Mouse (Mus musculus) liver, embryonic 12.5 days (tissue): ENCODE results near the gene 6720489N17Rik. TPM values are rescaled to one million over a fixed set of nuclear protein-coding genes. Genes with fewer than 3 reads are reported as not detected.
"Not testable (repeated sequence)": the region's sequence is repeated elsewhere in the genome, so short reads cannot be mapped to it uniquely, and the experiment has no call there.

Experiments used
- ATAC-seq: fragments of 200-750 bp; cut with Nextera tagmentation; 2 replicates; pipeline ENCODE4 v1.8.0; 2017; ENCODE audit warnings: moderate number of reproducible peaks, mild to moderate bottlenecking, moderate library complexity
- H3K27ac ChIP-seq: fragments of 300-500 bp; sonication (generic); 2 replicates; pipeline ENCODE4 v1.5.1; 2016; ENCODE audit warnings: mild to moderate bottlenecking
- H3K27me3 ChIP-seq: fragments of 300-500 bp; sonication (generic); replicated peaks from 2 replicates; pipeline ENCODE4 v1.6.1; 2016; ENCODE audit warnings: mild to moderate bottlenecking, moderate library complexity
- H3K36me3 ChIP-seq: fragments of 300-500 bp; sonication (generic); 2 replicates; pipeline ENCODE4 v1.6.1; 2016; ENCODE audit warnings: mild to moderate bottlenecking, moderate library complexity
- H3K4me1 ChIP-seq: fragments of 300-500 bp; sonication (generic); 2 replicates; pipeline ENCODE4 v1.6.1; 2016
- H3K4me2 ChIP-seq: fragments of 300-500 bp; sonication (generic); 2 replicates; pipeline ENCODE4 v1.6.1; 2016; ENCODE audit warnings: mild to moderate bottlenecking, moderate library complexity
- H3K4me3 ChIP-seq: fragments of 300-500 bp; sonication (generic); 2 replicates; pipeline ENCODE4 v1.5.1; 2016; ENCODE audit warnings: mild to moderate bottlenecking, moderate library complexity
- H3K9ac ChIP-seq: fragments of 300-500 bp; sonication (generic); 2 replicates; pipeline ENCODE4 v1.6.1; 2016; ENCODE audit warnings: mild to moderate bottlenecking, moderate library complexity
- H3K9me3 ChIP-seq: fragments of 300-500 bp; sonication (generic); replicated peaks from 2 replicates; pipeline ENCODE4 v1.6.1; 2016; ENCODE audit warnings: mild to moderate bottlenecking, moderate library complexity
- WGBS: fragments of 180-500 bp; shearing (Covaris S2); methylation state at CpG from one replicate; pipeline ENCODE4 v1.1.7; 2016; ENCODE audit not compliant: insufficient replicate concordance; 5-methylcytosine and 5-hydroxymethylcytosine counted together
- polyA plus RNA-seq: library from polyadenylated mRNA; unstranded; fragments of >200 nt; fragmentation: Nextera tagmentation; extraction: Ambion mirVana; gene quantifications from 2 replicates; pipeline ENCODE4 v1.2.1, GENCODE M21; 2016

Gene 6720489N17Rik
- polyA plus RNA-seq = 3.6 and 4.3 TPM in 2 replicates

DNA sequence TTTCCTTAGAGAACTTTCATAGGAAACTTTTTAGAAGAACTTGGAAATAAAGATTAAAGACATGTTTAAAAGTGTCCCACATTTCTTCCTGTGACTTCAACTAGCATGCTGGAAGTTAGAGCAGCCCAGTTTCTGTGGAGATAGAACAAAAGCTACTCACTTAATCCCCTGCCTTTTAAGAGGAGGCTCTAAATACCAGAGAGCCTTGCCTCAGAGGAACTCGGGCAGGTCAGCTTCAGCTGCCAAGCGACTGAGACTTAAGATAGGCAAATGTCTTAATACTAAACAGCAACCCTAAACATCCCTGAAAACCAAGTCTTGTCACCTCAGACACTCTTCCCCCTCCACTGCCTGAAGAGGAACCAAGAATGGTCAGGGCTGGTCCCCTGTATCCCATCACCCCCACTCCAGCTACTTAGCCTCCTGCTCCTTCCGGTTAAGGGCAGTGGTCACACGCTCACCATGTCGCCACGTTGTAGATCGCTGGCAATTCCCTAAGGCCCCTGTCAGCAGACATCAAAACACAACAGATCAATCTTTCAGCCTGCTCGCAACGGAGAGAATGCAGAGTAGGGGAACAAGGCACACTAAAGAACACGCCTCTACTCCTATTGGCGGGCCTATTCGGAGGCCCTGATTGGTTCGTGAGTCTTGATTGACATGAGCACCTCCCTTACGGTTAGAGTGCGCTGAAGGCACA lies at the start of gene 6720489N17Rik:
Gene 6720489N17Rik (minus strand): TSS at position 606 of the 700 bp plus-strand sequence.
- H3K4me1 ChIP-seq, H3K9me3 ChIP-seq, H3K27me3 ChIP-seq, H3K36me3 ChIP-seq: not testable (repeated sequence)
- Histone ChIP-seq H3K4me2 (peak within 1 kb of the TSS; percentile 70), H3K27ac (peak within 1 kb of the TSS; percentile 10; the same call in 1 of the 2 replicates), H3K9ac (peak within 1 kb of the TSS; percentile 67), H3K4me3 (peak within 1 kb of the TSS; percentile 58)
- under 1% methylated on average over 15 of the region's 15 CpGs for WGBS
- peak; percentile 100 for ATAC-seq

DNA sequence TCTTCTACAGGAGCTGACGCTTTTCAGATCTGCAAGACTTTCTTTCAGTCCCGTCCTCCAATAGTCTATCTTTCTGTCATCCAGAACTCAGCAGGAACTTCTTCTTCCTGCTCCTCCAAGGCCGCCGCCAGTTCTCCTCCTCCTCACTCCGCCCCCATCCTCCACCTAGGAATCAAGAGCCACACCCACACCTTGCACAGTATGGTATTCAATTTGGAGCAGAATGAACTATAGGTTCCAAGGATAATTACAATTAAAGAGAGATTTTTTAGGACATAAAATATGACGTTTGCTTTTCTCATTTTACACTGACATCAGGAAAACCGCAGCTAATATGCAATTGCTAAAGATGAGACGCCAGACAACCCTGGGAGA lies 29.4 kb upstream of the 6720489N17Rik start:
- H3K9ac ChIP-seq = peak overlapping the region; percentile 9; the same call in 1 of the 2 replicates
- no peak overlapping the region for H3K27ac ChIP-seq
- no peaks in the 10 kb centered on the region for H3K9me3 ChIP-seq
- peak overlapping the region; percentile 57 for H3K4me3 ChIP-seq
- peak; percentile 84 for ATAC-seq
- peak overlapping the region; percentile 66 for H3K4me2 ChIP-seq
- no peaks in the 10 kb centered on the region for H3K4me1 ChIP-seq
- H3K27me3 ChIP-seq = no peaks in the 10 kb centered on the region
- WGBS = 18% methylated on average over 8 of the region's 8 CpGs
- H3K36me3 ChIP-seq = no peaks in the 10 kb centered on the region

DNA sequence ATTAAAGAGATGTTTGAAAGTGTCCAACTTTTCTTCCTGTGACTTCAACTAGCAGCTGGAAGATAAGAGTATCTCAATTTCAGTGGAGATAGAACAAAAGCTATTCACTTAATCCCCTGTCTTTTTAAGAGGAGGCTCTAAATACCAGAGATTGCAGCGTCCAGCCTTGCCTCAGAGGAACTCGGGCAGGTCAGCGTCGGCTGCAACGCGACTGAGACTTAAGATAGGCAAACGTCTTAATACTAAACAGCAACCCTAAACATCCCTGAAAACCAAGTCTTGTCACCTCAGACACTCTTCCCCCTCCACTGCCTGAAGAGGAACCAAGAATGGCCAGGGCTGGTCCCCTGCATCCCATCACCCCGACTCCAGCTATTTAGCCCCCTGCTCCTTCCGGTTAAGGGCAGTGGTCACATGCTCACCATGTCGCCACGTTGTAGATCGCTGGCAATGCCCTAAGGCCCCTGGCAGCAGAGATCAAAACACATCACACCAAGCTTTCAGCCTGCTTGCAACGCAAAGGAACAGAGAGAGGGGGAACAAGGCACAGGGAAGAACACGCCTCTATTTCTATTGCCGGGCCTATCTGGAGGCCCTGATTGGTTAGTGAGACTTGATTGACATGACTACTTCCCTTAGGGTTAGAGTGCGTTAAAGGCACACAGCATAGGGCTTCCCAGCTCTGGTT lies 28.8 kb upstream of the 6720489N17Rik start:
- Histone ChIP-seq H3K4me3 (peak overlapping the region; percentile 57), H3K4me2 (peak overlapping the region; percentile 66), H3K9ac (peak overlapping the region; percentile 49; the same call in 1 of the 2 replicates)
- not testable (repeated sequence) for H3K27ac ChIP-seq, H3K4me1 ChIP-seq, H3K36me3 ChIP-seq, H3K27me3 ChIP-seq, H3K9me3 ChIP-seq
- ATAC-seq = peak; percentile 98
- WGBS = under 1% methylated on average over 16 of the region's 16 CpGs

DNA sequence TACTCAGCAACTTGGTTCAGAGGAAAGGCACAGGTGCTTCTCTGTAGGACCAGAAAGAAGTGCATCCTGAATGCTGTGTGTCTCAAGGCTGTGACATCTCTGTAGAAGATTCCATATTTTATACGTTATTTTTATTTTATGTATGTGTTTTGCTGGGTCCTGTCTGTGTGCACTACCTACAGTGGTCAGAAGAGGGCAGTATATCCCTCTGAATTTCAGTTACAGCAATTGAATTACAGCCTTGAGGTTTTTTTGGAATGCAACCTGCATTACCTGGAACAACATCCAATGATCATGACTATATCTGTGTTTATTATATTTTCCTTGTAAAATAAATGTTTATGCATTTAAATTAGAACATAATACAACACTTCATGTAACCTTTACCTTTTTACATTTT lies 3.1 kb upstream of the 6720489N17Rik start:
- H3K27ac ChIP-seq, H3K27me3 ChIP-seq, H3K9ac ChIP-seq, H3K4me2 ChIP-seq, H3K9me3 ChIP-seq, H3K36me3 ChIP-seq, H3K4me1 ChIP-seq, H3K4me3 ChIP-seq, ATAC-seq: not testable (repeated sequence)
- 45% methylated on average over 1 of the region's 1 CpGs for WGBS

DNA sequence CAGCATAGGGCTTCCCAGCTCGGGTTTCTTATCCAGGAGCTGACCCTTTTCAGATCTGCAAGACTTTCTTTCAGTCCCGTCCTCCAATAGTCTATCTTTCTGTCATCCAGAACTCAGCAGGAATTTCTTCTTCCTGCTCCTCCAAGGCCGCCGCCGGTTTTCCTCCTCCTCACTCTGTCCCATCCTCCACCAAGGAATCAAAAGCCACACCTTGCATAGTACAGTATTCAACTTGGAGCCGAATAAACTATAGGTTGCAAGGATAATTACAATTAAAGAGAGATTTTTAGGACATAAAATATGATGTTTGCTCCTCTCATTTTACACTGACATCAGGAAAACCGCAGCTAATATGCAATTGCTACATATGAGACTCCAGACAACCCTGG lies 289 bp upstream of the 6720489N17Rik start:
- H3K9ac ChIP-seq = 0 out of 2 replicates have a peak overlapping the region, but pooled peaks have one; percentile 31
- H3K4me2 ChIP-seq = peak overlapping the region; percentile 70
- H3K9me3 ChIP-seq, H3K27ac ChIP-seq, H3K36me3 ChIP-seq, H3K4me1 ChIP-seq, H3K27me3 ChIP-seq: not testable (repeated sequence)
- WGBS = 12% methylated on average over 7 of the region's 7 CpGs
- peak overlapping the region; percentile 58 for H3K4me3 ChIP-seq
- peak; percentile 75 for ATAC-seq

DNA sequence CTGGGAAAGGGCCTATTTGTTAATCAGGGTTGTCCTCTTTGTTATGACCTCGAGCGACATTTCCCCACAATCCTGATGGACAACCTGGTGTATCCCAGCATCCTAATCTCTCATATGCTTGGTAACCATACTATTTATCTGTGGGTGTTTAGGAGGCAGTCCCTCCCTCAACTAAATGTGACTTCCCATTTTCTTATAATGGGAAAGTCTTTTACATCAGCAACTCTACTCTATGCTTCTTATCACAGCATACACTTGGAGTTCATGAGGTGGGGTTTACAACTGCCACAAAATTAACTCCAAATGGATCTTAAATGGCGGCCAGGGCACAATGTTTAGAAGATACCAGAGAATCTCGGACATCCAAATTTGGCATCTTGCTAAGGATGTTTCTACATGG lies 6.5 kb downstream of the 6720489N17Rik start:
- not testable (repeated sequence) for ATAC-seq, H3K9ac ChIP-seq
- 70% methylated on average over 4 of the region's 4 CpGs for WGBS

DNA sequence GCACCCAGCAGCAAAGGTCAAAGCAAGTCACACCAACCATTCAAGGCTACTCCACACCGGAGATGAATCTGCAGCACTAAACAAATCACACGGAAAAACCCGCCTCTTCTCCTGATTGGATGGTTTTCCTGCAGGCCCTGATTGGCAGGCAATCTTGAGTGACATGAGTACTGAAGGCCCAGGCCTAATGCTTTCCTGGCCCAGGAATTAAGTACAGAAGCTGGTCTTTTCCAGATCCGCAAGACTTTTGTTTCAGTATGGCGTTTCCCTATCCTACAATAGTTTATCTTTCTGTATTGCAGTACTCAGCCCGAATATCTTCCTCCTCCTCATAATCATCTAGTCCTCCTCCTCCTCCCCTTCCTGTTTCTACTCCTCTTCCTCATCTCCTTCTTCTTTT lies 52.9 kb downstream of the 6720489N17Rik start, which contains the start of gene Zfp934:
Gene Zfp934 (minus strand): TSS at position 101 of the 400 bp plus-strand sequence.
- not testable (repeated sequence) for H3K27ac ChIP-seq, H3K9ac ChIP-seq, H3K9me3 ChIP-seq, H3K36me3 ChIP-seq, H3K4me1 ChIP-seq, H3K4me3 ChIP-seq, H3K4me2 ChIP-seq, H3K27me3 ChIP-seq, ATAC-seq
- 65% methylated on average over 3 of the region's 6 CpGs for WGBS

More for the DNA sequence above, 6.5 kb downstream of the 6720489N17Rik start:
- not testable (repeated sequence) for H3K4me3 ChIP-seq, H3K4me2 ChIP-seq, H3K4me1 ChIP-seq, H3K9me3 ChIP-seq, H3K27me3 ChIP-seq, H3K36me3 ChIP-seq, H3K27ac ChIP-seq

DNA sequence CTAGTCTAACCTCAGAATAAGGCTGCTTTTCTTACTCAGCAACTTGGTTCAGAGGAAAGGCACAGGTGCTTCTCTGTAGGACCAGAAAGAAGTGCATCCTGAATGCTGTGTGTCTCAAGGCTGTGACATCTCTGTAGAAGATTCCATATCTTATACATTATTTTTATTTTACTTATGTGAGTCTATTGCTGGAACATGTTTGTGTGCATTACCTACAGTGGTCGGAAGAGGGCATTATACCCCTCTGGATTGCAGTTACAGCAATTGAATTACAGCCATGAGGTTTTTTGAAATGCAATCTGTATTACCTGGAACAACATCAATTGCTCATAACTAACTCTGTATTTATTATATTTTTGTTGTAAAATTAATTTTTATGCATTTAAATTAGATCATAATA lies 62.3 kb downstream of the 6720489N17Rik start:
- not testable (repeated sequence) for H3K9me3 ChIP-seq, H3K36me3 ChIP-seq, H3K27ac ChIP-seq, H3K4me2 ChIP-seq, ATAC-seq, H3K4me1 ChIP-seq, H3K9ac ChIP-seq, H3K27me3 ChIP-seq, H3K4me3 ChIP-seq
- 6% methylated on average over 1 of the region's 1 CpGs for WGBS

DNA sequence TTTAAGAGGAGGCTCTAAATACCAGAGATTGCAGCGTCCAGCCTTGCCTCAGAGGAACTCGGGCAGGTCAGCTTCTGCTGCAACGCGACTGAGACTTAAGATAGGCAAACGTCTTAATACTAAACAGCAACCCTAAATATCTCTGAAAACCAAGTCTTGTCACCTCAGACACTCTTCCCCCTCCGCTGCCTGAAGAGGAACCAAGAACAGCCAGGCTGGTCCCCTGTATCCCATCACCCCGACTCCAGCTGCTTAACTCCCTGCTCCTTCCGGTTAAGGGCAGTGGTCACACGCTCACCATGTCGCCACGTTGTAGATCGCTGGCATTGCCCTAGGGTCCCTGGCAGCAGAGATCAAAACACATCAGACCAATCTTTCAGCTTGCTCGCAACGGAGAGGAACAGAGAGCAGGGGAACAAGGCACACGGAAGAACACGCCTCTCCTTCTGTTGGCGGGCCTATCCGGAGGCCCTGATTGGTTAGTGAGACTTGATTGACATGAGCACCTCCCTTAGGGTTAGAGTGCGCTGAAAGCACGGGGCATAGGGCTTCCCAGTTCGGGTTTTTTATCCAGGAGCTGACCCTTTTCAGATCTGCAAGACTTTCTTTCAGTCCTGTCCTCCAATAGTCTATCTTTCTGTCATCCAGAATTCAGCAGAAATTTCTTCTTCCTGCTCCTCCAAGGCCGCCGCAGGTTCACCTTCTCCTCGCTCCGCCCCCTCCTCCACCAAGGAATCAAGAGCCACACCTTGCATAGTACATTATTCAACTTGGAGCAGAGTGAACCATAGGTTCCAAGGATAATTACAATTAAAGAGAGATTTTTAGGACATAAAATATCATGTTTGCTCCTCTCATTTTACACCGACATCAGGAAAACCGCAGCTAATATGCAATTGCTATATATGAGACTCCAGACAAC lies 65.5 kb downstream of the 6720489N17Rik start, which contains the start of gene Zfp935:
Gene Zfp935 (minus strand): TSS at position 323 of the 922 bp plus-strand sequence.
- H3K27ac ChIP-seq, H3K27me3 ChIP-seq, H3K4me1 ChIP-seq: not testable (repeated sequence)
- ATAC-seq = peak; percentile 75
- WGBS = 5% methylated on average over 27 of the region's 27 CpGs
- Histone ChIP-seq H3K36me3 (peaks cover 19% of the 10 kb centered on the region), H3K4me3 (peak within 1 kb of the TSS; percentile 64), H3K9ac (peak within 1 kb of the TSS; percentile 68), H3K4me2 (peak within 1 kb of the TSS; percentile 62), H3K9me3 (peaks cover 15% of the 10 kb centered on the region)
